Mouse (Mus musculus) bone marrow, adult 2 months (tissue): ENCODE data around the gene Rab12.

Source experiments
- CTCF ChIP-seq: fragments of 200-500 bp; IDR thresholded peaks from 2 replicates; pipeline ENCODE4 v1.5.1; 2011; ENCODE audit warnings: low read length, control low read depth; ENCODE audit not compliant: control insufficient read depth, insufficient read depth
- POLR2A ChIP-seq: fragments of 200-500 bp; IDR thresholded peaks from 2 replicates; pipeline ENCODE4 v1.6.1; 2011; ENCODE audit warnings: low read depth, mild to moderate bottlenecking, control low read depth, low read length, borderline replicate concordance; ENCODE audit not compliant: control insufficient read depth

DNA sequence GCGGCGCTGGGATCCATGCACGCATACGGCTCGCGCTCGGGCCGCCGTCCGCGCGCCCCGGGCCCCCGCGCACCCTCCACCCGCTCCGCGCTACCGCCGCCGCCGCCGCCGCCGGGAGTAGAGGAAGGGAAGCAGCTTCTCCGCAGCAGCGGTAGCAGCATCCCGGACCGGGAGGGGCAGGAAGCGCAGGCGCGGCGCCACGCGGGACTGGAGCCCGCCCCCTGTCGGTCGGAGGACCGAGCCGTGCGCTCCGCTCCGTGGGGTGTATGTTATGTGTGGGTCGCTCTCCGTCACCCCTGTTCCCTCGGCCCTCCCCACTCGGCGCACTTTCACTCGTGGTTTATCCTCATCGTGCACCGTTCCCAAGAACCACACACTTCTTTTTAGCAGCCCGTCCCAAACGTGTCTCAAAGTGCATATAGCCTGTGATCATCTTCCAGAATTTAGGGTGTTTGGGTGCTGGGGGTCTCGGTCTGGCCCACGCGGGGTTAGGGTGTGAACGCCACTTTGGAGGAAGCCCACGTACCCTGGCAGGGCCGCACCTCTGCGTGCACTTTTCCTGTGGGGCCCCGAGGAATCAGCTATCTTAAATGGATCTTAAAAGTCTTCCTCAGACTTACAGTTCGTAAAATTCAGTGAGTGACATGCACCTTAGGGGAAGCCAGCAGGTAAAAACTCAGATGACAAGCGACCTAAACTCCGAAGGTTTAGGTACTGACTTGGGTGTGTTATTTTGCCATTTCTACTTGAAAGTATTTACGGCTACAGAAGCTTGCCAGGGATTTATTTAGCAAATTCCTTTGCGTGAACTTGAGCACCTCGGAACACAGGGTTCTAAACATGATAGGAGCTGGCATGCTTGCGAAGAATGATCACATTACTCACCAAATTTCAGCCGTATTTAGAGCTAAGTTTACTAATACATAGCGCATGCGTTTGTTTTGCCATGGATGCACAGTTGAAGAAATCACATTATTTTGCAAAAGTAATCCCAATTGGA is at the start of gene Rab12:
- TF ChIP-seq POLR2A (no peak; the same call in 1 of the 2 replicates), CTCF (peak; percentile 87)
